Mouse (Mus musculus) right cerebral cortex, postnatal 10 days (tissue): Measurements from ENCODE around the gene Hepacam2.
A peak's percentile ranks its signal among the peaks of the same experiment; 100 is the strongest.
"Not testable (repeated sequence)": the region's sequence is repeated elsewhere in the genome, so short reads cannot be mapped to it uniquely, and the experiment has no call there.

Source experiments
- DNase-seq, 2 experiments: peaks; one replicate each; pipeline ENCODE4 v3.0.0; 2021; ENCODE audit warnings: low spot score in 2 of 2

Hepacam2 gene

DNA sequence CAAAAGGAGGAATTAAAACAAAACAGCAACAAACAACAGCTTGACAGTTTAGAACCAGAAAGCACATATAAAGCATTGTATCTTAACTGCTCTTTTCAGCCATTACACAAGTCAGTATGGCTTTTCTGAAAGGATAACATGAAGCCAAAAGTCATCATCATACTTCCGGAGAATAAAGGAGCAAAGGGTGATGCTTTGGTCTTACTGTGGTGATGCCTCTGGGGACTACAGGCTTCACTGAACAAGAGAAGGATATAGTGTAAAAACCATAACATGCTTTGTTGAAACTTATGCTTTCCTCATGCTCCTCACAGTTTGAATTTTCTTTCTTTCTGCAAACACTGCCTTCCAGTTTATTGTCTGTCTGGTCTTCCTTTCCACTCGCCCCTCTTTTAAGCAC lies 34.5 kb downstream of the Hepacam2 start:
- DNase-seq = no peak

DNA sequence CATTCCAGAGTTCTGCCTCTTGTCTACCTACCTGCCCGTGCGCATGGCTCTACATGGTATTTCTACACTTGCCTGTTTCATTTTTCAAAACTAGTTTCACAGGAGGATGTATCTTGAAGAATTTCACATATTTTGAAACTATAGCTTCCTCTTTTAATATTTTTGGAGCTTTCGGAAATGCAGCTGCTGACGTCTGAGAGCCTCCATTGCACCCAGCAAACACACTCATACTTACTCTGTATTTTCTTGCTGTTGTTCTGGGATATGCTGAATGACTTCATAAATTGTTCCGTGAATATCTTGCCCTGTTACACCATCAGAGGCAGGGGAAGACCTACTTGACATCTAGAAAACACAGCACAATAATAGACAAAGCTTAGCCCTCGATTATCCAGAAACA lies 35.1 kb downstream of the Hepacam2 start:
- no peak for DNase-seq

DNA sequence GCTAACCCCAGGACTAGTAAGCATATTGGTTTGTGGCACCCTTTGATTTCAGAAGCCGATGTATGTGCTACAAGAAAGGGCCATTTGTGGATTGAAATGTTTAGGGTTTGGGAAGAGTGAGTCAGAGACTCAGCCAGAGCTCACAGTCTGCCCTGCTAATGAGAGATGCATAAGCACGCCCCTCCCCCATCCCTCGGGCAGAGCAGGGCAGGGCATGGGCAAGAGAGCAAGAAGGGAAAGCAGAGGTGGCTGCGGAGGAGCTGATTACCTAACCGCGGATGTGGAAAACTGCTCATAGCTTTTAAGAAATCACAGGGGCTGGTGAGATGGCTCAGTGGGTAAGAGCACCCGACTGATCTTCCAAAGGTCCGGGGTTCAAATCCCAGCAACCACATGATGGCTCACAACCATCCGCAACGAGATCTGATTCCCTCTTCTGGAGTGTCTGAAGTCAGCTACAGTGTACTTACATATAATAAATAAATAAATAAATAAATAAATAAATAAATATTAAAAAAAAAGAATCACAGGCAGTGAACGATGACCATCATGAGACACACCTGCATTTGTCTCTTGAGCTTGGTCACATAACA lies 42.1 kb downstream of the Hepacam2 start:
- peak in 1 of 2 experiments; percentile 25 for DNase-seq

DNA sequence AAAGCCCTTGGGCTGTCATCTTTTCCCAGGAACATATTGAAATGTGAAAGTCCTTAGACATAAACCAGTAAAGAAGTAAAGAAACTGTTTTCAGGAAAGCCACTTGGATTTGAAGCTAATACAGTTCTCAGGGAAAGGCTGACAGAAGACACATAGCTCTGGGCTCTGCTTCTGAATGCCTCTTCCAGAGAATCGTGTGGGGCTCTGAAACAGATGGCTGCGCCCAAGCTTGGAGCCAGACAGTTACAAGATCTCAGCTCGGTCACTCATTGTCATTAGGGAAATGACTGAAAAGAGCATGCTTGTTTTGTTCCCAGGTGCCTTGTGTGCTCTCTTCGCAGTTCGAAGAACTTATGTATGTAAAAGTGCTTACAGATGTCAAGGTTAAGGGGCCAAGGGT lies 43.7 kb downstream of the Hepacam2 start:
- no peak for DNase-seq

DNA sequence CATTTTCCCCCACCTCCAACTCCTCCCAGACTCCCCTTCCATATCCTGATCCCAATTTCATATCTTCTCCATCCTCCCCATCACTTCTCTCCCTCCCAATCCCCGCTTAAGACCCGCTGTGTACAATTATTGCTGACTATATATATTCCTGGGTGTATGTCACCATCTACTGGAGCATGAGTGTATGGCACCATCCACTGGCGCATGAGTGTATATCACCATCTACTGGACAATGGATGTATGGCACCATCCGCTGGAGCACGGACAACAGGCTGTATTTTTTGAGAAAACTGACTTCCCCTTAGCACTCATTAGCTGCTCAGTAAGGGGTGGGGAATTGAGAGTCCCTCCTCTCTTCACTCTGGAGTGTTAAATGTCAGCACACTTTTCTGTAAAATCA lies 50.7 kb downstream of the Hepacam2 start:
- DNase-seq = peak; percentile 68 to 72

DNA sequence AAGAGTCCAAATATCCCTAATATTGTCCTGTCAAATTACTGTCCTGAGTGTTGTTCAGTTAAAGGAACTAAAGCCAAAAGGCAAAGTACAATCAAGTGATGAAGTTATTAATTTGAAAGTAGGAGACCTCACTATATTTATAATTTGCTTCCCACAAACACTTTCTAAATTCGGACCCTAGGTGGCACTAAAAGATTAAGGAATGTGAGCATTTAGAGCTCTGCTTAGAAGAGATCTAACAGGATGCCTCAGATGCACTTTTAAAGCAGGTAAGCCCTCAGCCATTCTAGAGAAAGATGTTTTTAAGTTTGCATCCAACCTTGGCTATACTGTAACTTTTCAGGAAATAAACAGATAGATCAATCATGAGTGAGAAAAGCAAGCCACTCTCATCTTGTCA lies 54.2 kb downstream of the Hepacam2 start:
- DNase-seq = no peak

DNA sequence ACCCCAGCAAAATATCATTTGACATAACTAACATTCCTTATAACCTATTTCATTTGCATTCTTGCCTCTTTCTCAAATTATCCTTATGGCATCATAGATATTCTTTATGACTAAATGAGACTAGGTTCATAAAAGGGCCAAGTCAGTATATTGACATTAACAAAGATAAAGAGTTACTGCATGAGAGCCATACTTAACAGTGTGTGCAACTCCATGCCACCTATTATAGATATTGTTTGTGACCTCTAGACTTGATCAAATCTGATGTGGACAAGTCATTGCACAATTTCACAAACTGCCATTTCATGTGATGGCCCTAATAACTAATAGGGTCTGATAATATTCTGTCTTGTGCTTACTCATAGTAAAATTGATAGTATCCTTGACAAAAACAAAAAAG lies 62.0 kb downstream of the Hepacam2 start:
- DNase-seq = no peak

DNA sequence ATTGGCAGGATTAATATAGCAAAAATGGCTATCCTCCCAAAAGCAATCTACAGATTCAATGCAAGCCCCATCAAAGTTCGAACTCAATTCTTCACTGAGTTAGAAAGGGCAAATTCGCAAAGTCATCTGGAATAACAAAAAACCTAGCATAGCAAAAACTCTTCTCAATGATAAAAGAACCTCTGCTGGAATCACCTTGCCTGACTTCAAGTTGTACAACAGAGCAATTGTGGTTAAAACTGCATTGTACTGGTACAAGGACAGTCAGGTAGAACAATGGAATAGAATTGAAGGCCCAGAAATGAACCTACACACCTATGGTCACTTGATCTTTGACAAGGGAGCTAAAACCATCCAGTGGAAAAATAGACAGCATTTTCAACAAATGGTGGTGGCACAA lies 67.1 kb downstream of the Hepacam2 start:
- DNase-seq = not testable (repeated sequence)

DNA sequence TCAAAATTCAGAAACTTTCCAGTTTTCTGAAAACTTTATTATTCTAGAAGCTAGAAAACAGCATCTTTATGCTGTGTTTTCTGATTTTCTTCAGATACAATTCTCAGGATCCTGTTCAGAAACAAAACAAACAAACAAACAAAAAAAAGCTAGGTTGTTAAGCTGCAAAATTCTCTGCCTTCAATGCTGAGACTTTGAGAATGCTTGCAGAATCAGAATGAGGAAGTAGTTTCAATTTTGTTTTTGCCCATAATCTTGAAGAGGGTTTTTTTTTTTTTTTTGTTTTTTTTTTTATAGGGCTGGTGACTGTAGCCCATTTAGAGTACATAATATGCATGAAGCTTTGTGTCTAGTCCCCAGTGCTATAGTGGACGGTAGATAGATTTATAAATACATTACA lies 71.1 kb downstream of the Hepacam2 start:
- DNase-seq = no peak

DNA sequence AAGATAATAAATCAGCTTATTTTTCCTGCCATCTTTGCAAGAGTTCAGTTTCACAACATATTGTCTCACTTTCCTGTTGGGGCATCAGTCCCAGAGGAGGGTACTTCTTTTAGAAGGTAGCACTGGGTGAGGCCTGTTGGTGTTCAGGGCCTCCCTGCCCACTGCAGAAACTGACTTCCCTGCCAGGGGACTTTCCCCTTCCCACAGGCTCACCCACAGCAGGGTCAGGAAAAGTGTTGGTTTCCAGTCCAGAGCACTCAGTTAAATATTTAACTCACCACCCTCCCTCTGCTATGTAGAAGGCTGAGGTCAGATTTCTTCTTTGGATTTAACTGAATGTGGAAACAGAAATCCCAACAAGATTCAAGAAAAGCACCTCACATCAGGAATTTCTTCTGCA lies 72.8 kb downstream of the Hepacam2 start:
- DNase-seq = not testable (repeated sequence)

DNA sequence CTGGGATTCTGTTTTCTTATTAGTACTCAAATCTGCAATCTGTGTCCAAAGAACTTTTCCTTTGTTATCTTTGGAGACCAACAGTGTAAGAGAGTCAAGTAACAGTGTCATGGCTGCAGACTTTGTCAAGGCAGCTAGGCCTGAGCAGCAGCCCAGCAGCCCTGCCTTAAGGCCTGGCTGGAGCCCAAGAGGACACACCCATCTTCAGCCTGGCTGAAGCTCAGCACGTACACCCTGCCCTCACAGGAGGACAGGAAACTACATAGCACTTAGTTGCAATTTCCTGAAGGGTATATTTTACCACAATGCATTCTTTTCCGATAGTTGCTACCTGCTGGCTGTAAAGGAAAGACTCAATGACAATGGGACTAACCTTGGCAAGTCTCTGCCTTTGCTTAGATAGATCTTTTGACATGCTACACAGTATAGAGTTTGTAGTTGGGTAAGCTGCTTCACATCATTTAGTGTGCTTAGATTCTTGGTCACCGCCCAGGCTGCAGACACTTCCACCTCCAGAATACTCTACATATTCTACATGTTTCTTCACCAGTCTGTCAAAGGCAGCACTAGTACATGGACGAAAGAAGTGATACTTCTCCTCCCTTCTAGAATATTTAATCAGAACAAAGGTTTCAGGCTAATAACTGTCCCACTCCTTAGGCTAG lies 73.4 kb downstream of the Hepacam2 start:
- DNase-seq = not testable (repeated sequence)
